Mouse (Mus musculus) brain, embryonic 14.5 days (tissue): ENCODE data around the gene Slc10a2.

ENCODE experiments used
- CTCF ChIP-seq: fragments of 200-500 bp; IDR thresholded peaks from 2 replicates; pipeline ENCODE4 v1.5.1; 2012; ENCODE audit warnings: inconsistent platforms, mild to moderate bottlenecking, moderate library complexity, borderline replicate concordance; ENCODE audit not compliant: insufficient read depth, insufficient read length; ENCODE audit errors: extremely low read depth
- POLR2A ChIP-seq: fragments of 200-500 bp; IDR thresholded peaks from 2 replicates; pipeline ENCODE4 v1.6.1; 2012; ENCODE audit warnings: mild to moderate bottlenecking, inconsistent platforms, borderline replicate concordance; ENCODE audit not compliant: poor library complexity, insufficient read depth, insufficient read length, severe bottlenecking; ENCODE audit errors: extremely low read depth

DNA sequence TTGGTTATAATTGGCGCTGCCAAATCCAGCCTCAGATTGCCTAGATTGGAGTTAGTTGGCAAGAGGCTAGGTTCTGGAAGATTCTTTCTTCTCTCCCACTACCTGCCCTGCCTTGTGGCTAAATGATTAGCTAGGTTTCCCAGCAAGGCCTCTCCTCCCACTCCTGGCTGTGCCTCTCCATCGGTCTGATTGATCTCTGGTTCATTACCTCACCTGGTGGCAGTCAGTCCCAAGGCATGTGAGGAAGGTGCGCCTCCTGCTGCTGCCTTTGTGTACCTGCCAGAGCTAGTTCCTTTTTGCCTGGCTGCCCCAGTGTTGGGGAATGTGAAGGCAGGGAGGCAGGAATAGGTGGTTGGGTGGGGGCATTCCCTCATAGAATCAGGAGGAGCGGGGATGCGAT, 1.7 kb upstream of the Slc10a2 start:
- TF ChIP-seq CTCF (no peak), POLR2A (no peak)
